Mouse (Mus musculus) urinary bladder, postnatal 0 days (tissue): ENCODE measurements around the gene Gid4. TPM values are rescaled to one million over a fixed set of nuclear protein-coding genes. Genes with fewer than 3 reads are reported as not detected.

ENCODE experiments used
- polyA plus RNA-seq: library from polyadenylated mRNA; unstranded; fragments of >200 nt; fragmentation: Nextera tagmentation; extraction: Ambion mirVana; gene quantifications from 2 replicates; pipeline ENCODE4 v1.2.1, GENCODE M21; 2015

Gid4 gene
- polyA plus RNA-seq = 11.4 and 13.0 TPM in 2 replicates

GRCm38 (mm10) chr11:60416963-60417716, at the start of gene Gid4:
Gene Gid4, plus strand, starts transcription at chr11:60417145.

GRCm38 (mm10) chr11:60417717-60418472, 950 bp downstream of the Gid4 start, which contains the start of gene Atpaf2:
Gene Atpaf2, minus strand, starts transcription at chr11:60418457.

GRCm38 (mm10) chr11:60454080-60454744, 37.3 kb downstream of the Gid4 start, which contains the start of gene Drg2:
Gene Drg2, plus strand, starts transcription at chr11:60454591.

GRCm38 (mm10) chr11:60469039-60469438, 52.1 kb downstream of the Gid4 start, which contains the start of gene Myo15:
Gene Myo15, plus strand, starts transcription at chr11:60469339.

Other genes with a start within 250 kb of the Gid4 start
- 51.1 and 51.3 TPM in 2 replicates for gene Srebf1, start 194.6 kb upstream of the Gid4 start, polyA plus RNA-seq
- gene Tom1l2, start 64.2 kb upstream of the Gid4 start, polyA plus RNA-seq = 23.3 and 24.1 TPM in 2 replicates
- 0.34 and 0.43 TPM in 2 replicates for gene Drc3, start 63.8 kb upstream of the Gid4 start, polyA plus RNA-seq
- 25.5 and 27.5 TPM in 2 replicates for gene Atpaf2, start 1.3 kb downstream of the Gid4 start, polyA plus RNA-seq
- gene Drg2, start 37.4 kb downstream of the Gid4 start, polyA plus RNA-seq = 49.9 and 51.4 TPM in 2 replicates
- not detected in 2 replicates for gene Myo15, start 52.2 kb downstream of the Gid4 start, polyA plus RNA-seq
- gene Alkbh5, start 119.2 kb downstream of the Gid4 start, polyA plus RNA-seq = 27.8 and 30.6 TPM in 2 replicates